Mouse (Mus musculus): ENCODE measurements at regions not wholly inside any gene's neighbourhood (a gene's known extent, or its start where the extent isn't known, plus 50 kb on each side); places are given as distances from the start of the nearest gene placed in this dataset.

GRCm38 (mm10) chr19:27564086-27564485 lies 134.5 kb upstream of the Pum3 start:
- no peak for DNase-seq (ENCODE audit: low read depth, low spot score)

GRCm38 (mm10) chr19:27563592-27563991 lies 134.0 kb upstream of the Pum3 start:
- no peak for DNase-seq (ENCODE audit: low read depth, low spot score)

- no peak for DNase-seq (ENCODE audit: low read depth, low spot score)
These were observed 128.6 kb upstream of the Pum3 start for GRCm38 (mm10) chr19:27558199-27558598.

- DNase-seq (ENCODE audit: low read depth, low spot score) = no peak
These were observed 127.1 kb upstream of the Pum3 start for GRCm38 (mm10) chr19:27556697-27557096.

GRCm38 (mm10) chr19:27554841-27555240 lies 125.2 kb upstream of the Pum3 start:
- no peak for DNase-seq (ENCODE audit: low read depth, low spot score)

- no peak for DNase-seq (ENCODE audit: low read depth, low spot score)
These were observed 123.6 kb upstream of the Pum3 start for GRCm38 (mm10) chr19:27553266-27553665.

GRCm38 (mm10) chr19:27537746-27538145 lies 108.1 kb upstream of the Pum3 start:
- no peak for DNase-seq (ENCODE audit: low read depth, low spot score)

GRCm38 (mm10) chr19:27537066-27537465 lies 107.4 kb upstream of the Pum3 start:
- no peak for DNase-seq (ENCODE audit: low read depth, low spot score)

GRCm38 (mm10) chr19:27527940-27528558 lies 98.4 kb upstream of the Pum3 start:
- no peak for DNase-seq (ENCODE audit: low read depth, low spot score)

- no peak for DNase-seq (ENCODE audit: low read depth, low spot score)
These were observed 89.9 kb upstream of the Pum3 start for GRCm38 (mm10) chr19:27519326-27520061.

GRCm38 (mm10) chr19:27514267-27514666 lies 84.6 kb upstream of the Pum3 start:
- DNase-seq (ENCODE audit: low read depth, low spot score) = no peak

- DNase-seq (ENCODE audit: low read depth, low spot score) = no peak
These were observed 83.9 kb upstream of the Pum3 start for GRCm38 (mm10) chr19:27513535-27513934.

GRCm38 (mm10) chr19:27511340-27511739 lies 81.7 kb upstream of the Pum3 start:
- no peak for DNase-seq (ENCODE audit: low read depth, low spot score)

- no peak for DNase-seq (ENCODE audit: low read depth, low spot score)
These were observed 80.5 kb upstream of the Pum3 start for GRCm38 (mm10) chr19:27509956-27510639.

GRCm38 (mm10) chr19:27498278-27498677 lies 68.7 kb upstream of the Pum3 start:
- no peak for DNase-seq (ENCODE audit: low read depth, low spot score)

GRCm38 (mm10) chr19:27492468-27492867 lies 62.8 kb upstream of the Pum3 start:
- no peak for DNase-seq (ENCODE audit: low read depth, low spot score)

- no peak for DNase-seq (ENCODE audit: low read depth, low spot score)
These were observed 62.2 kb upstream of the Pum3 start for GRCm38 (mm10) chr19:27491873-27492272.

- no peak for DNase-seq (ENCODE audit: low read depth, low spot score)
These were observed 59.4 kb upstream of the Pum3 start for GRCm38 (mm10) chr19:27489053-27489452.
